8 mouse cellular contexts compared by ENCODE assay signal in the genomic region with DNA sequence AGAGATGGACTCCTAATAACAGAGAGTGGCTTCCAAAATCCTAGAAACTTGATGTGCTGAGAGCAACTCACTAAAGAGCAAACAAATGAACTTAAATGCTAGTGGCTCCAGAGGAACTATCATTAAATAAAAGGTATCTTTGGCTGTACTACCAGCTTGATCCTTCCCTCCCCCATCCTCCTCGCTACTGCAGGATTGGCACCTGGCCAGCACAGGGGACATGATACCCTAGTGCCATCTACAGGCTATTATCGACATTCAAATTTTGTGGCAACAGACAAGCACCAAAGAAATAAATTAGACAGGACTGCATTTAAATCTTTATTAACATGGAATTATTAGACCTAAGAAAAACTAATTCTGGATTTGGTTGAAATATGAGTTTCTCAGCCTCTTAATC. TPM values are rescaled to one million over a fixed set of nuclear protein-coding genes. Genes with fewer than 3 reads are reported as not detected.
DNase-seq lines count a peak whose midpoint lies in the region; ATAC-seq and TF ChIP-seq lines count a peak whose summit lies in the region.

No protein-coding gene starts in this region.

- no peaks in the 10 kb centered on the region; the same call in 1 of the 2 replicates for H3K4me1 ChIP-seq in heart, adult 2 months (ENCODE audit: control insufficient read depth, insufficient read depth, low read length)
- H3K4me1 ChIP-seq in lung, embryonic 14.5 days (ENCODE audit: insufficient read depth): no peaks in the 10 kb centered on the region; the same call in 1 of the 2 replicates

- no peak for TF ChIP-seq POLR2A in heart, adult 2 months (IDR thresholded peaks at IDR 0.05; ENCODE audit: insufficient read depth, low read depth, low read length)

- WGBS in heart, adult 2 months: 2% methylated on average over 2 of the region's 2 CpGs
- 0% methylated on average over 2 of the region's 2 CpGs for WGBS in lung, embryonic 14.5 days

- no peaks in the 10 kb centered on the region for H3K9me3 ChIP-seq in lung, embryonic 14.5 days (ENCODE audit: low read depth, low read length)

- H3K4me2 ChIP-seq in lung, embryonic 14.5 days: no peak overlapping the region; the same call in 1 of the 2 replicates

- no peak overlapping the region for H3K9ac ChIP-seq in heart, adult 2 months (ENCODE audit: low read depth, low read length)
- H3K9ac ChIP-seq in lung, embryonic 14.5 days: no peak overlapping the region

- H3K27ac ChIP-seq in heart, adult 2 months: no peak overlapping the region
- H3K27ac ChIP-seq in lung, embryonic 14.5 days (ENCODE audit: low read depth): no peak overlapping the region

- intact Hi-C loops in heart, adult 2 months (cut with DNase I): no loop called here

- no peaks in the 10 kb centered on the region for H3K36me3 ChIP-seq in heart, adult 2 months (ENCODE audit: control insufficient read depth, insufficient read depth, low read length)
- H3K36me3 ChIP-seq in lung, embryonic 14.5 days (ENCODE audit: insufficient read depth): no peaks in the 10 kb centered on the region

- no peaks in the 10 kb centered on the region for H3K79me2 ChIP-seq in heart, adult 2 months (replicated peaks; ENCODE audit: control insufficient read depth, insufficient read depth, low read length)

- peak; percentile 56 for DNase-seq in 416B (ENCODE audit: low read depth)
- peak; percentile 83 for DNase-seq in adipocyte (ENCODE audit: low spot score)
- peak; percentile 49 for DNase-seq in embryo, embryonic 9.5 days (ENCODE audit: extremely low spot score)
- peak; percentile 42 to 70 for DNase-seq in heart, adult 2 months
- DNase-seq in kidney, postnatal 4 days: peak; percentile 73 to 78
- DNase-seq in lung, embryonic 14.5 days: peak; percentile 87
- DNase-seq in retina, postnatal 1 day: peak; percentile 85
- no peak for DNase-seq in thymus, postnatal 25 days

- ATAC-seq in lung, embryonic 14.5 days (ENCODE audit: insufficient read depth): peak; percentile 56; the same call in 1 of the 2 replicates

- no peaks in the 10 kb centered on the region for H3K27me3 ChIP-seq in heart, adult 2 months (ENCODE audit: control insufficient read depth, insufficient read depth, low read length)
- H3K27me3 ChIP-seq in lung, embryonic 14.5 days (ENCODE audit: insufficient read depth, low read length): no peaks in the 10 kb centered on the region

- no peak overlapping the region for H3K4me3 ChIP-seq in heart, adult 2 months
- no peak overlapping the region for H3K4me3 ChIP-seq in lung, embryonic 14.5 days (ENCODE audit: low read depth, low read length)

- peak; percentile 74 for TF ChIP-seq CTCF in heart, adult 2 months (IDR thresholded peaks at IDR 0.05)
- TF ChIP-seq CTCF in lung, embryonic 14.5 days (IDR thresholded peaks at IDR 0.05; ENCODE audit: low read depth): peak; percentile 78

- TF ChIP-seq EP300 in heart, adult 2 months (IDR thresholded peaks at IDR 0.05; ENCODE audit: insufficient read depth, low read depth, low read length): peak; percentile 68; the same call in 1 of the 2 replicates

RNA-seq across cellular contexts. Expression of a gene that starts 6.0 kb away (rescaled TPM):
- 1 to 10 TPM in 1 of 2 experiments, under 1 TPM in 1; 0.70 to 1.8 TPM for total RNA-seq in heart, adult 2 months (2021)
- 1.2 and 1.5 TPM in 2 replicates for polyA plus RNA-seq in heart, adult 2 months (2012; rRNA removed)
- polyA plus RNA-seq in lung, embryonic 14.5 days (2014; fragmentation: Nextera tagmentation; extraction: Ambion mirVana): 8.1 and 9.4 TPM in 2 replicates
